Mouse (Mus musculus) erythroblast, embryonic 14.5 days (primary cell): ENCODE results near the gene Atf7. TPM values are rescaled to one million over a fixed set of nuclear protein-coding genes. Genes with fewer than 3 reads are reported as not detected.

Source experiments
- H3K27me3 ChIP-seq: 2 replicates; pipeline ENCODE4 v1.6.1; 2012; ENCODE audit warnings: inconsistent platforms; ENCODE audit not compliant: control insufficient read depth
- H3K36me3 ChIP-seq: 2 replicates; pipeline ENCODE4 v1.6.1; 2012; ENCODE audit warnings: mild to moderate bottlenecking, inconsistent platforms; ENCODE audit not compliant: control insufficient read depth
- H3K4me1 ChIP-seq: 2 replicates; pipeline ENCODE4 v1.6.1; 2012; ENCODE audit warnings: inconsistent platforms; ENCODE audit not compliant: control insufficient read depth
- H3K4me3 ChIP-seq: replicated peaks from 2 replicates; pipeline ENCODE3; 2012; ENCODE audit warnings: moderate library complexity, mild to moderate bottlenecking, inconsistent platforms
- H3K9me3 ChIP-seq: 2 replicates; pipeline ENCODE4 v1.6.1; 2012; ENCODE audit warnings: low read length, inconsistent platforms, mixed read lengths; ENCODE audit not compliant: control insufficient read depth
- GATA1 ChIP-seq: IDR thresholded peaks from 2 replicates; pipeline ENCODE4 v1.6.1; 2012; ENCODE audit warnings: low read length, inconsistent platforms, mixed read lengths
- TAL1 ChIP-seq: IDR thresholded peaks from 3 replicates; pipeline ENCODE4 v1.6.1; 2012; ENCODE audit warnings: low read length, inconsistent platforms, mixed read lengths
- polyA plus RNA-seq: library from polyadenylated mRNA; stranded (reverse); fragments of >175 nt; gene quantifications from 2 replicates; pipeline ENCODE4 v1.2.3, GENCODE M21; 2012

The Atf7 gene
- polyA plus RNA-seq = 0.72 and 1.1 TPM in 2 replicates

- Histone ChIP-seq H3K27me3 (no peaks in the 10 kb centered on the region), H3K36me3 (peaks cover 3% of the 10 kb centered on the region), H3K9me3 (no peaks in the 10 kb centered on the region), H3K4me3 (peak within 1 kb of the TSS; percentile 83), H3K4me1 (peaks cover 34% of the 10 kb centered on the region)
- TF ChIP-seq TAL1 (no peak), GATA1 (no peak)
Observed at GRCm38 (mm10) chr15:102624970-102625686, at the start of gene Atf7, which contains the start of gene Gm28047. Gene Atf7, minus strand, starts transcription at chr15:102625464. Gene Gm28047, minus strand, starts transcription at chr15:102625067.

GRCm38 (mm10) chr15:102673548-102673947 is 48.3 kb upstream of the Atf7 start:
- H3K4me3 ChIP-seq = no peak overlapping the region
- TF ChIP-seq TAL1 (no peak), GATA1 (no peak)

GRCm38 (mm10) chr15:102672215-102673071 is 47.2 kb upstream of the Atf7 start, which contains the start of gene Atp5g2:
Gene Atp5g2, minus strand, starts transcription at chr15:102672352.
- no peak for TF ChIP-seq TAL1
- TF ChIP-seq GATA1 = no peak
- Histone ChIP-seq H3K4me1 (peaks cover 38% of the 10 kb centered on the region), H3K27me3 (peaks cover 49% of the 10 kb centered on the region), H3K36me3 (peaks cover 21% of the 10 kb centered on the region), H3K4me3 (peak within 1 kb of the TSS; percentile 73), H3K9me3 (no peaks in the 10 kb centered on the region)

More at GRCm38 (mm10) chr15:102673548-102673947, 48.3 kb upstream of the Atf7 start:
- H3K36me3 ChIP-seq = peaks cover 12% of the 10 kb centered on the region
- no peaks in the 10 kb centered on the region for H3K9me3 ChIP-seq
- peaks cover 33% of the 10 kb centered on the region for H3K4me1 ChIP-seq
- H3K27me3 ChIP-seq = peaks cover 49% of the 10 kb centered on the region

- Histone ChIP-seq H3K4me3 (peak overlapping the region; percentile 73), H3K4me1 (peaks cover 41% of the 10 kb centered on the region), H3K9me3 (no peaks in the 10 kb centered on the region), H3K27me3 (peaks cover 49% of the 10 kb centered on the region), H3K36me3 (peaks cover 28% of the 10 kb centered on the region)
- TF ChIP-seq GATA1 = no peak
- no peak for TF ChIP-seq TAL1
Observed at GRCm38 (mm10) chr15:102671721-102672214, 46.5 kb upstream of the Atf7 start.

- H3K36me3 ChIP-seq = peaks cover 36% of the 10 kb centered on the region
- H3K9me3 ChIP-seq = no peaks in the 10 kb centered on the region
- peaks cover 44% of the 10 kb centered on the region for H3K4me1 ChIP-seq
- no peak for TF ChIP-seq TAL1
- TF ChIP-seq GATA1 = no peak
- peaks cover 49% of the 10 kb centered on the region for H3K27me3 ChIP-seq
- H3K4me3 ChIP-seq = peak overlapping the region; percentile 73
Observed at GRCm38 (mm10) chr15:102670767-102671575, 45.7 kb upstream of the Atf7 start.

- H3K4me1 ChIP-seq = peaks cover 46% of the 10 kb centered on the region
- H3K4me3 ChIP-seq = peak overlapping the region; percentile 73
- H3K27me3 ChIP-seq = peaks cover 46% of the 10 kb centered on the region
- TF ChIP-seq GATA1 = no peak
- TF ChIP-seq TAL1 = no peak
- peaks cover 42% of the 10 kb centered on the region for H3K36me3 ChIP-seq
- H3K9me3 ChIP-seq = no peaks in the 10 kb centered on the region
Observed at GRCm38 (mm10) chr15:102670281-102670680, 45.0 kb upstream of the Atf7 start.

GRCm38 (mm10) chr15:102669571-102669970 is 44.3 kb upstream of the Atf7 start:
- Histone ChIP-seq H3K4me3 (peak overlapping the region; percentile 73), H3K4me1 (peaks cover 46% of the 10 kb centered on the region), H3K9me3 (no peaks in the 10 kb centered on the region), H3K27me3 (peaks cover 39% of the 10 kb centered on the region), H3K36me3 (peaks cover 50% of the 10 kb centered on the region)
- TF ChIP-seq TAL1 (no peak), GATA1 (no peak)

- Histone ChIP-seq H3K9me3 (no peaks in the 10 kb centered on the region), H3K36me3 (peaks cover 87% of the 10 kb centered on the region), H3K27me3 (no peaks in the 10 kb centered on the region), H3K4me1 (peaks cover 32% of the 10 kb centered on the region), H3K4me3 (no peak overlapping the region)
- TF ChIP-seq GATA1 (no peak), TAL1 (no peak)
Observed at GRCm38 (mm10) chr15:102665494-102665893, 40.2 kb upstream of the Atf7 start.
